Mouse (Mus musculus) embryonic fibroblast, embryonic 13.5 days (primary cell): ENCODE results near the gene Rnf141.

Experiments used
- CTCF ChIP-seq: IDR thresholded peaks from 2 replicates; pipeline ENCODE4 v1.5.1; 2011; ENCODE audit warnings: mild to moderate bottlenecking, control low read depth, low read length, moderate library complexity, borderline replicate concordance; ENCODE audit not compliant: insufficient read depth
- POLR2A ChIP-seq: IDR thresholded peaks from 2 replicates; pipeline ENCODE4 v1.6.1; 2011; ENCODE audit warnings: low read depth, mild to moderate bottlenecking, control low read depth, low read length, moderate library complexity

- no peak for TF ChIP-seq POLR2A
- TF ChIP-seq CTCF, result no peak
Measured at GRCm38 (mm10) chr7:110751634-110752033, 92.6 kb downstream of the Rnf141 start.
